Mouse (Mus musculus) kidney, postnatal 0 days (tissue): ENCODE measurements around the gene Tmem88b. TPM values are rescaled to one million over a fixed set of nuclear protein-coding genes. Genes with fewer than 3 reads are reported as not detected.
"Not testable (repeated sequence)": the region's sequence is repeated elsewhere in the genome, so short reads cannot be mapped to it uniquely, and the experiment has no call there.

Experiments used
- ATAC-seq: fragments of 200-750 bp; cut with Nextera tagmentation; replicated peaks from 2 replicates; pipeline ENCODE4 v1.8.0; 2017; ENCODE audit warnings: low read depth, moderate number of reproducible peaks, moderate TSS enrichment, moderate library complexity; ENCODE audit not compliant: low FRiP score
- DNase-seq: peaks from one replicate; pipeline ENCODE4 v3.0.0-alpha.2; 2016; ENCODE audit warnings: low spot score
- H3K27ac ChIP-seq: fragments of 300-500 bp; sonication (generic); 2 replicates; pipeline ENCODE4 v1.5.1; 2014; ENCODE audit warnings: mild to moderate bottlenecking
- H3K27me3 ChIP-seq: fragments of 300-500 bp; sonication (generic); 2 replicates; pipeline ENCODE4 v1.6.1; 2014; ENCODE audit warnings: low read length, mixed read lengths; ENCODE audit not compliant: insufficient read depth
- H3K36me3 ChIP-seq: fragments of 300-500 bp; sonication (generic); 2 replicates; pipeline ENCODE4 v1.6.1; 2014; ENCODE audit warnings: low read length, mixed read lengths; ENCODE audit not compliant: insufficient read depth
- H3K4me1 ChIP-seq: fragments of 300-500 bp; sonication (generic); replicated peaks from 2 replicates; pipeline ENCODE4 v1.6.1; 2014; ENCODE audit warnings: antibody characterized with exemption, low read length, mixed read lengths; ENCODE audit not compliant: insufficient read depth
- H3K4me2 ChIP-seq: fragments of 300-500 bp; sonication (generic); 2 replicates; pipeline ENCODE4 v1.6.1; 2014; ENCODE audit warnings: mild to moderate bottlenecking, low read length, moderate library complexity, mixed read lengths
- H3K4me3 ChIP-seq: fragments of 300-500 bp; sonication (generic); replicated peaks from 2 replicates; pipeline ENCODE4 v1.5.1; 2014; ENCODE audit warnings: low read depth, low read length
- H3K9ac ChIP-seq: fragments of 300-500 bp; sonication (generic); 2 replicates; pipeline ENCODE4 v1.6.1; 2014; ENCODE audit warnings: low read depth, low read length
- H3K9me3 ChIP-seq: fragments of 300-500 bp; sonication (generic); replicated peaks from 2 replicates; pipeline ENCODE4 v1.6.1; 2016; ENCODE audit warnings: low read length, inconsistent platforms, mixed read lengths
- CTCF ChIP-seq: IDR thresholded peaks from 2 replicates; pipeline ENCODE4 v1.5.1; 2016; ENCODE audit warnings: antibody characterized with exemption, low read depth, mild to moderate bottlenecking, moderate library complexity
- WGBS: fragments of 180-500 bp; shearing (Covaris S2); extraction: QIAGEN DNeasy Blood & Tissue Kit; methylation state at CpG from one replicate; pipeline ENCODE4 v1.1.7; 2014; 5-methylcytosine and 5-hydroxymethylcytosine counted together
- polyA plus RNA-seq: library from polyadenylated mRNA; unstranded; fragments of >200 nt; fragmentation: Nextera tagmentation; extraction: Ambion mirVana; gene quantifications from 2 replicates; pipeline ENCODE4 v1.2.1, GENCODE M21; 2015

Gene Tmem88b
- polyA plus RNA-seq, 1 experiment from 2014 or later: 0.16 TPM

DNA sequence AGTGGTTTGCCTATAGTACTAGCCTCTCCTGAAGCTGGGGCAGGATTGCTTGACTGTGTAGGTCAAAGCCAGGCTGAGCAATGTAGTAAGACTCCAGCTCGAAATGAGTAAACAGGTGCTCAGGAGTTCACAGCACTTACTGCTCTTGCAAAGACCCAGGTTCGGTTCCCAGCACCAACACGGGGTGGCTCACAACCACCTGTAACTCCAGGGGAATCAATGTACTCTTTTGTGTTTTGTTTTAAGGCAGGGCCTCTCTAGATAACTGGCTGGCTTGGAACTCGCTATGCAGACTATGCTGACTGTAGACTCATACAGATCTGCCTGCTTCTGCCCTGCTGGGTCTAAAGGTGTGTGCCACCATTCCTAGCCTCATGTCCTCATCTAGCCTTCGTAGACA is 43.0 kb downstream of the Tmem88b start:
- no peak overlapping the region for H3K27ac ChIP-seq
- no peak for ATAC-seq
- H3K9ac ChIP-seq: no peak overlapping the region
- H3K4me3 ChIP-seq: no peak overlapping the region
- H3K36me3 ChIP-seq: peaks cover 61% of the 10 kb centered on the region
- 93% methylated on average over 5 of the region's 5 CpGs for WGBS
- H3K4me1 ChIP-seq: no peaks in the 10 kb centered on the region
- DNase-seq: no peak
- no peaks in the 10 kb centered on the region for H3K9me3 ChIP-seq
- H3K4me2 ChIP-seq: no peak overlapping the region
- no peak for TF ChIP-seq CTCF
- H3K27me3 ChIP-seq: no peaks in the 10 kb centered on the region

DNA sequence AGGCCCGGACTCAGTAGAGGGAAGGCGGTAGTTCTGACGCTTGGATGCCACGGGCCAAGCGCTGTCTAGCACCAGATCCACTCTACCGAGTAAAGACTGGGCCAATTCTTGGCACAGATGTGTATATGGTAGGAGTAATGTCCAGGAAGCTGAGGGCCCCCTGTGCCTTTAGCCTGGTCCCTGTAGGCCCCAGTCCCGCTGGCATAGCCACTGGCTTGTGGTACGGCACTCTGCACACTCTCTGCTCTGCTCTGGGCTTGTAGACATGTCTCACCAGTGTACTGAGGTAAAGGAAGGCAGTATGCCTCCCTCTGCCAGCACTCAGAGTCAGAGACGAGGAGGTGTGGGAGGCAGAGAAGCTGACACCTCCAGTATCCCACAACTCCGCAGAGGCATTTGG is 45.0 kb downstream of the Tmem88b start:
- not testable (repeated sequence) for H3K9me3 ChIP-seq, H3K4me2 ChIP-seq, H3K4me3 ChIP-seq, DNase-seq, H3K9ac ChIP-seq, H3K27me3 ChIP-seq, ATAC-seq, H3K4me1 ChIP-seq, H3K27ac ChIP-seq
- H3K36me3 ChIP-seq: peaks cover 49% of the 10 kb centered on the region
- WGBS: 77% methylated on average over 10 of the region's 10 CpGs

DNA sequence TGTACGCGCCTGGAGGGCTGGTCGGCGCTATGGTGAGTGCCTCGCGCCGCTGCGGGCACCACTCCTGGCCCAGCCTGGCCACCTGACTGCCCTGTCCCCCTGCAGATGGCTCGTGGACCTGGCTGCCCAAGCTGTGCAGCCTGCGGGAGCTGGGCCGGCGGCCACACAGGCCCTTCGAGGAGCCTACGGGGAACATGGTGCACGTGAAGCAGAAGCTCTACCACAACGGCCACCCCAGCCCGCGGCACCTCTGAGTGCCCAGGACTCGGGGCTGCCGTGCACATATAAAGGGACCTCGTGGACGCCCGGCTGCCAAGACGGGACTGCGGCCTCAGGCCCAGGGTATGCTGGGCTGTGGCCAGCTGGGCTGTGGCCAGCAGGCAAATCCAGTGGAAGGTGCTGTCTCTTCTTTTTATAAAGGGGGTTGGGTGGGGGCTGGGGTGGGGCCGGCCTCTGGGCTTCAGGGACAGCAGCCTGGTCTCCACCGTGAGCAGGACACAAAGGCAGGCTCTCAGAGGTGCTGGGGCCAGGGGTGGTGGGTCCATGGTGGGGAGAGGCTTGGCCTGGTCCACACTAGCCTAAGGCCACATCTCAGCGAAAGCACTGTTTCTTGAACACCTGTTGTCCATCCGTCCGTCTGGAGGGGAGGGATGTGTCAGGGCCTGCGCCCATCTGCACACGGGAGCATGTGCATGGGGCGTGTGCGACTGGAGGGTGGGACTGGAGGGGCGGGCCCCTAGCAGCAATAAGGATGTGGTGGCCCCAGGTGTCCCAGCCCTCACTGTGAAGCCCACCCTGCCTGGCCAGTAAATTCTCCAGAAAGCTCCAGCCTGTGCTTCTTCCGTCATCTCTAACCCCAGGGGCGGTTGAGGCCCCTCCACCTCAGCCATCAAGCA is 45.7 kb downstream of the Tmem88b start:
- no peak for TF ChIP-seq CTCF
- H3K36me3 ChIP-seq: peaks cover 43% of the 10 kb centered on the region
- DNase-seq: no peak

DNA sequence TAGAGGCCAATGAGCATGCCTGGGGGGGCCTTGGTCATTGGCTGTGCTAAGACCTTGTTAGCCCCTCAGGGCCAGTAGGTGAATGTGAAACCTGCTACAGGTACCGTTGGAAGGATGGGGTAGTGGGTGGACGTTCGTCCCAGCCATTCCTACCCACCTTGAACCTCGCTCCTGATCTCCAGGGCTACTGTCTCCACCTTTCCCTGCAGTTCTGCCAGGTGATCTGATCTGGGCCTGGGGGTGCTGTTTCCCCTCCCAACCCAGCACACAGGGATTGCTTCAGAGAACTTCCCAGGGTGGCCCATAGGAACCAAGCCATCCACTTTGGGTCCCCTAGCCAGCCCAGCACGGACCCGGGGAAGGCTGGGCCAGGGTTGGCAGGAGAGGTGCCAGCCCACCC is 46.5 kb downstream of the Tmem88b start:
- no peak overlapping the region for H3K27ac ChIP-seq
- H3K9ac ChIP-seq: no peak overlapping the region
- TF ChIP-seq CTCF: no peak
- no peak for ATAC-seq
- peaks cover 34% of the 10 kb centered on the region; the same call in 1 of the 2 replicates for H3K36me3 ChIP-seq
- H3K9me3 ChIP-seq: no peaks in the 10 kb centered on the region
- no peak overlapping the region for H3K4me2 ChIP-seq
- 83% methylated on average over 6 of the region's 6 CpGs for WGBS
- no peak overlapping the region for H3K4me3 ChIP-seq
- peaks cover 6% of the 10 kb centered on the region; the same call in 1 of the 2 replicates for H3K4me1 ChIP-seq
- H3K27me3 ChIP-seq: no peaks in the 10 kb centered on the region
- no peak for DNase-seq

More for the DNA sequence above, 45.7 kb downstream of the Tmem88b start:
- peaks cover 6% of the 10 kb centered on the region; the same call in 1 of the 2 replicates for H3K4me1 ChIP-seq
- no peak overlapping the region for H3K4me3 ChIP-seq
- WGBS: 80% methylated on average over 37 of the region's 37 CpGs
- ATAC-seq: no peak
- H3K4me2 ChIP-seq: no peak overlapping the region
- no peaks in the 10 kb centered on the region for H3K9me3 ChIP-seq
- no peak overlapping the region for H3K9ac ChIP-seq
- no peaks in the 10 kb centered on the region for H3K27me3 ChIP-seq
- no peak overlapping the region for H3K27ac ChIP-seq

DNA sequence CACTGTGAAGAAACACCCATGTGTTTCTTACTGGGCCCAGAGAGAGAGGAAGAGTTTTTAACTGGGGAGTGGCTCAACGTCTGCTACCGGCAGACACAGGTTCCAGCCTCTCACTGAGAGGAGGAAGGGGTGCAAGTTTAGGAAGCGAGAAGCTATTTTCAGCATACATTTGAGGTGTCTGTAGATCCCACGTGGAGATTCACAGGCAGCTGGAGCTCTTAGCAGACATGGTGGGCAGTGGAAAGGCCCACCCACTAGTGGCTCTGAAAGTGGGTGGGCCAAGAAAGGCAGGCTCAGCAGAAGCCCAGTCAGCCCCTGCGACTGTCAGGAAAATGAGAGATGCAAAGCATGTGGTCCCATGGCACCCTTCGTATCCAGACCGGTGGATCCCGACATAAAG is 47.4 kb downstream of the Tmem88b start:
- 62% methylated on average over 8 of the region's 8 CpGs for WGBS
- Histone ChIP-seq H3K4me3 (no peak overlapping the region), H3K4me2 (no peak overlapping the region), H3K4me1 (peaks cover 6% of the 10 kb centered on the region; the same call in 1 of the 2 replicates), H3K9me3 (no peaks in the 10 kb centered on the region), H3K27me3 (no peaks in the 10 kb centered on the region), H3K27ac (no peak overlapping the region), H3K36me3 (peaks cover 31% of the 10 kb centered on the region; the same call in 1 of the 2 replicates), H3K9ac (no peak overlapping the region)
- DNase-seq (no peak), ATAC-seq (no peak)
- TF ChIP-seq CTCF: no peak

DNA sequence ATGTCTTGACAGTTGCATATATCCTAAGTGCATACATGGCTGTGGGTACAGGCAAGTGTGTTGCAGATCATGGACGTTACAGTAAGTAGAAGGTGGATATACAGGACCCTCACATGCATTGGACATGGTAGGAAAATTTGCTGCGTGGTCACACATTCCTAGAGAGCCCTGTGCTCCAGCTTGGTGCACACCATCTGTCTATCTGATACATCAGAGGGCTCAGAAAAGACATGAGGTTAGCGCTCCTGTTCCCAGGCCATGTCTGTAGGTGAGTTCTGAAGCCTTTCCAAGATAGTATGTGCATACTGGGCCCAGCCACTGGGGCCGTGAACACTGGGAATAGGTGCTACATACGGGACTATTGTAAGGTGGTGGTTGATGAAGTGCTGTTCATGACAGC is 49.3 kb downstream of the Tmem88b start:
- 91% methylated on average over 5 of the region's 5 CpGs for WGBS

More for the DNA sequence above, 49.3 kb downstream of the Tmem88b start:
- Histone ChIP-seq H3K9me3 (no peaks in the 10 kb centered on the region), H3K4me2 (no peak overlapping the region), H3K36me3 (peaks cover 19% of the 10 kb centered on the region; the same call in 1 of the 2 replicates), H3K9ac (no peak overlapping the region), H3K27ac (no peak overlapping the region), H3K4me1 (peaks cover 6% of the 10 kb centered on the region; the same call in 1 of the 2 replicates), H3K27me3 (no peaks in the 10 kb centered on the region), H3K4me3 (no peak overlapping the region)
- ATAC-seq: no peak
- no peak for DNase-seq
- no peak for TF ChIP-seq CTCF
